Mouse (Mus musculus) bone marrow macrophage, adult 2 months (primary cell): ENCODE measurements around the gene Scn1a.

Experiments
- CTCF ChIP-seq: IDR thresholded peaks from 2 replicates; pipeline ENCODE4 v1.5.1; 2012; ENCODE audit warnings: low read depth, mild to moderate bottlenecking, low read length, moderate library complexity
- POLR2A ChIP-seq: IDR thresholded peaks from 2 replicates; pipeline ENCODE4 v1.6.1; 2012; ENCODE audit warnings: mild to moderate bottlenecking, low read depth, low read length, borderline replicate concordance

- TF ChIP-seq POLR2A (no peak), CTCF (no peak)
These were observed 201.8 kb downstream of the Scn1a start for GRCm38 (mm10) chr2:66238886-66239285.
